Mouse (Mus musculus) heart, embryonic 15.5 days (tissue): Measurements from ENCODE around the gene Olfr984. TPM values are rescaled to one million over a fixed set of nuclear protein-coding genes. Genes with fewer than 3 reads are reported as not detected.

Experiments used
- ATAC-seq: fragments of 200-750 bp; cut with Nextera tagmentation; replicated peaks from 2 replicates; pipeline ENCODE4 v1.8.0; 2017; ENCODE audit warnings: low read depth, moderate TSS enrichment; ENCODE audit not compliant: insufficient number of reproducible peaks, insufficient read depth, low FRiP score
- H3K27ac ChIP-seq: fragments of 300-500 bp; sonication (generic); 2 replicates; pipeline ENCODE4 v1.5.1; 2015; ENCODE audit warnings: mild to moderate bottlenecking, inconsistent platforms
- H3K27me3 ChIP-seq: fragments of 300-500 bp; sonication (generic); 2 replicates; pipeline ENCODE4 v1.6.1; 2015; ENCODE audit warnings: inconsistent platforms
- H3K36me3 ChIP-seq: fragments of 300-500 bp; sonication (generic); 2 replicates; pipeline ENCODE4 v1.6.1; 2015; ENCODE audit warnings: mild to moderate bottlenecking, inconsistent platforms
- H3K4me1 ChIP-seq: fragments of 300-500 bp; sonication (generic); replicated peaks from 2 replicates; pipeline ENCODE4 v1.6.1; 2015; ENCODE audit warnings: inconsistent platforms
- H3K4me2 ChIP-seq: fragments of 300-500 bp; sonication (generic); 2 replicates; pipeline ENCODE4 v1.6.1; 2015; ENCODE audit warnings: inconsistent platforms, mild to moderate bottlenecking, moderate library complexity
- H3K4me3 ChIP-seq: fragments of 300-500 bp; sonication (generic); 2 replicates; pipeline ENCODE4 v1.5.1; 2015; ENCODE audit warnings: mild to moderate bottlenecking, inconsistent platforms
- H3K9ac ChIP-seq: fragments of 300-500 bp; sonication (generic); 2 replicates; pipeline ENCODE4 v1.6.1; 2015; ENCODE audit warnings: mild to moderate bottlenecking, inconsistent platforms
- H3K9me3 ChIP-seq: fragments of 300-500 bp; sonication (generic); replicated peaks from 2 replicates; pipeline ENCODE4 v1.6.1; 2016; ENCODE audit warnings: inconsistent platforms
- WGBS: fragments of 180-500 bp; shearing (Covaris S2); methylation state at CpG from one replicate; pipeline ENCODE4 v1.1.7; 2015; ENCODE audit warnings: mixed read lengths; 5-methylcytosine and 5-hydroxymethylcytosine counted together
- polyA plus RNA-seq: library from polyadenylated mRNA; unstranded; fragments of >200 nt; fragmentation: Nextera tagmentation; extraction: Ambion mirVana; gene quantifications from 2 replicates; pipeline ENCODE4 v1.2.1, GENCODE M21; 2015

Gene Olfr984
- polyA plus RNA-seq, 1 experiment from 2014 or later = not detected

GRCm38 (mm10) chr9:40073529-40073928 is 40.5 kb downstream of the Olfr984 start, which contains the start of gene Olfr982:
Gene Olfr982 (plus strand): TSS chr9:40073829.
- no peaks in the 10 kb centered on the region for H3K36me3 ChIP-seq
- no peaks in the 10 kb centered on the region for H3K4me1 ChIP-seq
- no peak within 1 kb of the TSS for H3K4me3 ChIP-seq
- H3K9ac ChIP-seq = no peak within 1 kb of the TSS
- H3K4me2 ChIP-seq = no peak within 1 kb of the TSS
- H3K27ac ChIP-seq = no peak within 1 kb of the TSS
- no peak for ATAC-seq
- H3K27me3 ChIP-seq = no peaks in the 10 kb centered on the region
- whole genome bisulfite sequencing = 65% methylated on average over 2 of the region's 2 CpGs
- no peaks in the 10 kb centered on the region for H3K9me3 ChIP-seq

- Histone ChIP-seq H3K27me3 (no peaks in the 10 kb centered on the region), H3K27ac (no peak overlapping the region), H3K9me3 (no peaks in the 10 kb centered on the region), H3K4me2 (no peak overlapping the region), H3K4me3 (no peak overlapping the region), H3K36me3 (no peaks in the 10 kb centered on the region), H3K4me1 (no peaks in the 10 kb centered on the region), H3K9ac (no peak overlapping the region)
- 88% methylated on average over 19 of the region's 19 CpGs for WGBS
- no peak for ATAC-seq
These were observed 63.9 kb downstream of the Olfr984 start for GRCm38 (mm10) chr9:40050138-40050537.

Other genes with a start within 250 kb of the Olfr984 start
- gene Olfr972, start 247.8 kb downstream of the Olfr984 start, polyA plus RNA-seq = not detected in 2 replicates
- gene Olfr229, start 206.9 kb downstream of the Olfr984 start, polyA plus RNA-seq = not detected in 2 replicates
- not detected in 2 replicates for gene Olfr974, start 176.7 kb downstream of the Olfr984 start, polyA plus RNA-seq
- gene Olfr975, start 162.2 kb downstream of the Olfr984 start, polyA plus RNA-seq = not detected in 2 replicates
- gene Olfr976, start 153.1 kb downstream of the Olfr984 start, polyA plus RNA-seq = not detected in 2 replicates
- gene Olfr978, start 122.1 kb downstream of the Olfr984 start, polyA plus RNA-seq = not detected in 2 replicates
- gene Olfr979, start 110.7 kb downstream of the Olfr984 start, polyA plus RNA-seq = not detected in 2 replicates
- not detected in 2 replicates for gene Olfr980, start 104.6 kb downstream of the Olfr984 start, polyA plus RNA-seq
- gene Olfr981, start 92.7 kb downstream of the Olfr984 start, polyA plus RNA-seq = not detected in 2 replicates
- gene Olfr982, start 40.4 kb downstream of the Olfr984 start, polyA plus RNA-seq = not detected in 2 replicates
- gene Olfr983, start 20.6 kb downstream of the Olfr984 start, polyA plus RNA-seq = not detected in 2 replicates
- not detected in 2 replicates for gene Olfr985, start 16.0 kb upstream of the Olfr984 start, polyA plus RNA-seq
- gene Tmem225, start 33.9 kb upstream of the Olfr984 start, polyA plus RNA-seq = not detected in 2 replicates
- not detected in 2 replicates for gene Olfr986, start 66.7 kb upstream of the Olfr984 start, polyA plus RNA-seq
- gene Zfp202, start 78.1 kb upstream of the Olfr984 start, polyA plus RNA-seq = 2.8 and 4.1 TPM in 2 replicates
- gene Scn3b, start 155.0 kb upstream of the Olfr984 start, polyA plus RNA-seq = 1.5 and 5.2 TPM in 2 replicates